Mouse (Mus musculus) thymus, postnatal 14 days (tissue): Measurements from ENCODE around the gene Sin3a.

Source experiments
- DNase-seq: peaks from one replicate; pipeline ENCODE4 v3.0.0; 2021

Gene Sin3a

GRCm38 (mm10) chr9:57071801-57072351 is at the start of gene Sin3a:
Sin3a (plus strand) TSS chr9:57072040.
- DNase-seq, result peak; percentile 82

DNA sequence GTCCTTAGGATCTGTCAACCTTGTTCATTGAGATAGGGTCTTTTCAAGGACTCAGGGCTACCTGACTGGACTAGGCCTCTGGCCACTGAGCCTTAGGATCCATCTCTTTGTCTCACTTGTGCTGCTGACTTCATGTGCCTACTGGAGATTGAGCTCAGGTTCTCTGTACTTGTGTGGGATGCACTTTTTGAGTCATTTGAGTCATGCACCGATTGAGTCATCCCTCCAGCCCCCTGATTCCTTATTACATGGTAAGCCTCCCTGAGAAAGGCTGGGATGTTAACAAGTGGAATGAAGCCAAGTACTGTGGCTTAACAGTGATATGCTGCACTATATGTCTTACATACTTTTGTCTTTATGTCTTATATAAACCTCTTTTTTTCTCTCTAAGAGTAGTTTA is 40.1 kb upstream of the Sin3a start:
- DNase-seq, result no peak

- DNase-seq, result peak; percentile 78
Measured at GRCm38 (mm10) chr9:57056237-57056636, 15.6 kb upstream of the Sin3a start.

- DNase-seq, result no peak
Measured at GRCm38 (mm10) chr9:57064164-57064563, 7.7 kb upstream of the Sin3a start.

DNA sequence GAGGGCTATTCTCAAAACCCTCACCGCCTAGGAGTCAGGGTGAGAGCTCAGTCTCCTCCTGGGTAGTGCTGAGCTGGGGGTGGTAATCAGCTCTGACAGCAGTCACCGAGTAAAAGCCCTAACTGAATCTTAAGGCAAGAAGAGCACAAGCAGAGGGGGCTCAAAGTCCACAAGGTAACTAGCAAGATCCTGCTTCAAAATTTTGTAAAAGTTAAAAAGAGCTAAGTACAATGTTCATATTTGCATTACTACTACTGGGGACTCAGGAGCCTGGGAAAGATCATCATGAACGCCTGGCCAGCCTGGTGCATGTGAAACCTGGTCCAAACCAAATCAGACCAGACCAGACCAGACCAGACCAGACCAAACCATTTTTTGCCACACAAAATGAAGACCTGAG is 3.6 kb upstream of the Sin3a start:
- no peak for DNase-seq

DNA sequence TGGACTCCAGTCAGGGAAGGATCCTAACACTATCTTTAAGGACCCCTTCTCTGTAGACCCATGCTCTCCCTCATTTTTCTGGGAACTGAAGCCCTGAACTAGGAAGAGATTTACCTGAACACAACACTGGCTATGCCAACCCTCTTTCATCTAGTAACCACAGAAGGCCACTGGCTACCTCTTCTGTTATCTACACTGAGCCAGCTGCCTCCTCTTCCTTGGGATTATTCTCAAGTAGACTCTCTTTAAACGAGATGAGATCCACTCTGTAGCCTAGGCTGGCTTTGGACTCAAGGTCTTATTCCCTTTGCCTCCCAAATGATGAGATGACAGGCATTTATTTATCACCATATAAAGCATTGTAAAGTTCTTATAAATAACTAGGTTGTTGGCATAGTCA is 1.6 kb upstream of the Sin3a start:
- DNase-seq, result no peak

DNA sequence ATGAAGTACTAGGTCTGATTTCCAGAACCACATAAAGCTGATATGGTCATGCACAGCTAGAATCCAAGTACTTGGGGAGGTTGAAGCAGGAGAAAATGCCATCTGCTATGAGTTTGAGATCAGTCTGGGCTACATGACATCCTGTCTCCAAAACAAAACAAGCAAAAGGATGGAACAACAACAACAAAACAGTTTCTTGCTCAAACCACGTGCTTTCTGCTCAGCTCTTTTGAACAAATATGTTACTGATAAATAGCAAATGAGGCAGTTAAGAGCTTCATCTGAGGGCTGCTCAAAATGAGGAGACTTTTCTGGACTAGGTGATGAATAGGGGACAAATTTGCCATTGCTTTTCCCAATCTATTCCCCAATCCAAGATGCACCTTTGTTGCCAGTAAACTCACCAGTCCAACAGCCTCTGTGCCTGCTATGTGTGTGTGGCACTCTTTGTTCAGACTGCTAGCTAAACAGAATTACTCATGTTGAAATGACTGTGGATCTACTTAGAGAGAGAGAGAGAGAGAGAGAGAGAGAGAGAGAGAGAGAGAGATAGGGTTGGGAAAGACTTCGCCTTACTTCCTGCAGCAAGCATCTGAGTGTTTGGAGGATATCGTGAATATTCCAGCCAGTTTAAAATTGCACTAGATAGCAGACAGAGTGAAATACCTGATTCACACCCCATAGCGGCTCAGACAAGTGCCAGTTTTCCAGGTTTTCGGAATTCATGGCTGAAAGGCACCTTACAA is 867 bp upstream of the Sin3a start:
- DNase-seq, result no peak

DNA sequence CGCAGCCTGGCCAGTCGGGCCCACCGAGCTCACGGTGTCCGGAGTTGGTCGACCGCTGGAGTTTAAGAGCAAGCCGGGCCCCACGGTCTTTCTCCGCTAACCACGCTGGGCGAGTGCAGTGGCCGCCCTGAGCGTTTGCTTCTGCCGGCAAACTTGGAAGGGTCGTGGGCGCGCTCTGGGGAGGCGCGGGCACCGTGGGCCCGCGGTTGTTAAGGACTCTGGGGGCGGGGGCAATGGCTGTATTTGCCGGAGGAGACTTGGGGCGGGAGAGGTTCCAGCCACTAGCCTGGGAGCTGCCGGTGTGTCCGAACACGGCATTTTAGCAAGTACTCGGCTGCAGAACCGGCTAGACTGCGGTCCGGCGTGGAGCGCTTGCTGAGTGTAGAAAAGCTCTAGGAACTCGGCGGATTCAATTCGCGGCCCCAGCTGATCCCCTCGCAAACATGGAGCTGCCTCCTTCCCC is 717 bp downstream of the Sin3a start:
- DNase-seq, result no peak

DNA sequence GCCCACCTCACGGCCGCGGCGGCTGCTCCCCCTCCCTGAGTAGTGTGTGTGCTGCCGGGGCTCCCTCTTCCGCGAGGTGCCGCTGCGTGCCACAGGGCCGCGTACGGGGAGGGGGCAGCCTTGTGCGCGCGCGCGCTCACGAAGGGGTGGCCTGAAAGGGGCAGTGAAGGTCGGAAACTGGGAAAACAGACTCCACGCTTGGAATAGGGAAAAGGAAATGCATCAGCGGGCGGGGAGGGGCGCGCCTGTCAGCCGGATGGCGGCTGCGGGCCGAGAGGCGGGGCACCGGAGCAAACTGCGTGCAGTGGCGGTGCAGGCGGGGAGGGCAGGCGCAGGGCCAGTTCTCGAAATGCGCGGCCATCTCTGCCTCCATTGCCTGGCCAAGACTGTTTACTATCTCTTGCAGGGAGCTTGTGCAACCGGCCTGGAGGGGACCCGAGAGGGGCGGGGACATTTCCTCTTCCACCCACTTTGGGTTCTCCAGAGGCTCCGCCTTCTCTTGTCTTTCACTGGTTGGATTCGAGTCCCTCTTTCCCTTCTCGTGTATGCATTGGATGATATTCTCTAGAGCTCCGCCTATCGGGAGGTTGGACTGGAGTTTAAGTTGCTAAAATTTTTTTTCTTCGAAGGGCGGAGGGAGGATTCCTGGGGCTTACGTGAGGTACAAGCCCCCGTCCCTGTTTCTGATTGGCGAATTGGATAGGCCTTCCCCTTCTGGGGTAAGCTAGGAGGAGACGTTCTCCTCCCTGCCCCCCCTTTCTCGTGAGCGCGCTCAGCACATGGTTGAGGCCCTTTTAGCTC is 1.3 kb downstream of the Sin3a start:
- peak; percentile 98 for DNase-seq

DNA sequence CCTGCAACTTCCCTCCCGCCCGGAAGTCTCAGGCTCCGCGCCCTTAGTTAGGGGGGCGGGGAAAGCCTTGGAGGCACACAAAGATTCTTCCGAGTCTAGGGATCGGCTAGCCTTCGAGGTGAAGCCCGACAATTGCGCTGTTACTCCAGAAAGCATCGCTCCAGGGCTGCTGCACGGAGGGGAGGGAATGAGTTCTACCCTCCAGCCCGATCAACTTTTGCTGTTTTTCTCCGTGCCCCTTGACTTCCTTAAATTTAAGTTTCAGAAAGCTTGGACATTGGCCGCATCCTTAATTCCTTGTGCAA is 1.9 kb downstream of the Sin3a start:
- DNase-seq, result no peak

DNA sequence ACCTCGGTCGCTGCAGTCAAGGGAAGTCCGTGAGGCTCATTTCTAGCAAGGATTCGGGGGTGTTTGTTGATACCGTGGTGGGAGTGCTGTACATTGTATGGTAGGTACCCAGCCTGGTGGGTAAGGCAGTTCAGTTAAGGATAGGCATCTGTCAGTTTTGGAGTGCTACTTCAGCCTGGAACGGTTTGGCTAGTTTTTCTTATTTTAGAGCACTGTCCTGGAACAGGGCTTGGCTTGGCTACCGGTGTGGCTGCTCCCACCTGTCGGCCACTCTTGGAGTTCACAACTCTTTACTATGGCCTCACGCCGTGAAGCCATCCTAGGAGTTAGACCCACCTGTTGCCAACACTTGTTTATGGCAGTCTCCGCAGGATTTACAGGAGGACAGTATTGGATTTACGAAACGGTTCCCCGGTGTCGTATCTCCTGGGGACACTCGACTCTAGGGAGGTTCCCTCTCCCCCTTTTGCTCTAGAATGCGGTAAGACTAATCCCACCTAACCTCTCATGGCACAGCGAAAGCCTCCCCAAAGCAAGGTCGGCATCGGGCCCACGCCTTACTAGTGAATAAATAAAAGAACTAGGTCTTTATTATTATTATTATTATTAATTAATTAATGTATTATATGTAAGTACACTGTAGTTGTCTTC is 2.5 kb downstream of the Sin3a start:
- peak; percentile 56 for DNase-seq

DNA sequence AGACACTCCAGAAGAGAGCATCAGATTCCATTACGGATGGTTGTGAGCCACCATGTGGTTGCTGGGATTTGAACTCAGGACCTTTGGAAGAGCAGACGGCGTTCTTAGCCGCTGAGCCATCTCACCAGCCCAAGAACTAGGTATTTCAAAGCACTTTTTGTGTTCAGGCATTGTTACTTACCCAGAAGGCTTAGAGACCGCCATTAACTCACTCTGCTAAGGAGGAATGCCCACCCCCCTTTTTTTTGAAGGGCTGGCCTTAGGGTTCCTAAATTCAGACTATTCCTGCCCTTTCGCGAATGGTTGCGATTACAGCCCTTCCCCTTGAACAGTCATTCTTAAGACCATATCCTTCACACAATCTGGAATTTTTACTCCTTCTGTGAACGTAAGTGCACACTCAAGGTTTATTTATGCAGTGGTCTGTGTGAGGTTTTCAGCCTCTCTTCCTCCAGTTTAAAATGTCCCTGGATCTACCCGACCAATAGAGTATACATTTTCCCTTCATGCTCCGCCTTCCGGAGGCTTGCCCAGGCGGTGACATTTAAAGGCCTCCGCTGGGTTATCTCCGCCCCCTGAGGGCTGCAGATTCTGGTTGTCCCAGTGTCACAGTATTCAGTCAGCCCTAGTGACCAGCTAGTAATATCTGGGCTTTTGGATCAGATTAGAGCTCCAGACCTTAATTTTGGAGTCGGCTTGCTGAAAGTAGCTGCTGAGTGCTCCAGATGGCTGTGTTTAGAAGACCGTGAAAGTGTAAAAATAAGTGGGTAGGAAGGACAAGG is 3.2 kb downstream of the Sin3a start:
- DNase-seq, result peak; percentile 76

- peak; percentile 99 for DNase-seq
Measured at GRCm38 (mm10) chr9:57075681-57076381, 4.0 kb downstream of the Sin3a start.

DNA sequence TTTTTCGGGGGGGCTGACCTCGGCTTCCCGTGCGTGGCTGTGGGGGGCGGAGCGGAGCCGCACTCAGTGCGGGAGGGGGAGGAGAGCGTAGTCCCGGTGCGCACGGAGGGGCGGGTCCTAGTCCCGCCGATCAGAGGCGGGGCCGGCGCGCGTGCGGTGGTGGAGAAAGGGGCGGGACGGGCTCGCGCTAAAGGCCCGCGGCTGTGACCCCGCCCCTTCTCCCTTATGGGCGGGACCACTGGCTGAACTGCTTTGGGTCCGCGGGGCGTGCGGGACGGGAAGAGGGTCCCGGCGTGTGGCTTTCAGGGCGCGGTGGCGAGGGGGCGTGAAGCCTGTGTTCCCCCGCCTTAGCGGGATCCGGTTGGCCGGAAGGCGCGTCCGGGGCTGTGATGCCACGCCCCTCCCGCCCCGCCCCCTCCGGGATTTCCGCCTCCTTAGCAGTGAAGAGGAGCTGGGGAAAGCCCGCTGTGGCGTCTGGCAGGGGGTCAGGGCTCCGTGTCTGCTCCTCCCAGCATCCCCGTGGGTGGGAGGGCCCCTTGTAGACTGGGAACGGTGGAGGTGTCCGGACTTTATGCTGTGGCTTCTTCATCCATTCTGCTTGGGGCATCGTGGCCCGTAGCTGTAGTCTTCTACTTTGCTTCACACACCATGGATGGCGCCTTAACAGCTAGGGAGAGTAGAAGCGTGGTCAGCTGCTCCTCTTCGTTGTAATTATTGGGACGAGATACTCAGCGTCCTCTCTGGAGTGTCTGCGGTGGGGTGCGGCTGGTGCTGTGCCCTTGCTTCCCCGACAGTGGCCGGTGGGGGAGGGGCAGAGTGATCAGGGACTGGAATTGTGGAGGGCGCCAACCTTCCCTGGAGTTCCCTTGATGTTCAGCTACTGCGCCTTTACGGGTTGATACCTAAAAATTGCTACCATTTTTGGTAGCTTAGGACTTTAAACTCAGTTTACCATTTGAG is 5.1 kb downstream of the Sin3a start:
- peak; percentile 89 for DNase-seq

- DNase-seq, result no peak
Measured at GRCm38 (mm10) chr9:57082236-57082635, 10.4 kb downstream of the Sin3a start.

GRCm38 (mm10) chr9:57117261-57117755 is 45.5 kb downstream of the Sin3a start:
- DNase-seq, result no peak

GRCm38 (mm10) chr9:57129641-57130040 is 57.8 kb downstream of the Sin3a start:
- no peak for DNase-seq

DNA sequence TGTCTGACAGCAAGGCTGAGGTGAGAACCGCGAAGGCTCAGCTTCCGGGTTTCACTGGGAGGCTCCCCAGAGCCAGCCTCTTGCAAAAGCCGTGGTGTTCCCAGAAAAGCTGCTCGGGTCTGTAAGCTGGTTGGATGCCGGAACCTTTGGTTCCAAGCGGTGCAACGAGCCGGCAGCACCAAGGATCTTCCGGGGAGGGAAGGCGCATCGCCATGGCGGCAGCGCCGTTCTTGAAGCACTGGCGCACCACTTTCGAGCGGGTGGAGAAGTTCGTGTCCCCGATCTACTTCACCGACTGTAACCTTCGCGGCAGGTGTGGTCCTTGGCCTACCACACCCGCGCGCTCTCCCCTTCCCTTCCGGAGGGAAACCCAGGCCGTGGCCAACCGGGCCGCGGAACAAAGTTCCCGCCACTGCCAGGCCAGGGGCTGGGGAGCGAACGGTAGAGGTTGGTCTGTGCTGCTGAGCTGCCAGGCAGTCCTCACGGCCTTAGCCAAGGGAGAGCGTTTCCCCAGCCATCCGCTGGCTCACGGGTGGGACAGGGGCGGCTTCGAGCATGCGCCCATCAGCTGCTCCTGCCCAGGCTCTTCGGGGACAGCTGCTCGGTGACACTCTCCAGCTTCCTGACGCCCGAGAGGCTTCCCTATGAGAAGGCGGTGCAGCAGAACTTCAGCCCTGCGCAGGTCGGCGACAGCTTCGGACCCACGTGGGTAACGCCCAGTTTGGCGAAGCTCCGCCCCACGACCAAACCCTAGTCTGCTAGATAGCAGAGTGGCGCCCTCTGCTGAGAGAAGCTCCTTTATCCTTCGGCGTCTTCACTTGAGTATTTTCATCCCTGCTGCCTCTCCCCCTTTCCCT is 59.0 kb downstream of the Sin3a start, which contains the start of gene Man2c1:
Gene Man2c1 (plus strand): TSS at position 114 of the 857 bp plus-strand sequence.
- DNase-seq, result peak; percentile 96

DNA sequence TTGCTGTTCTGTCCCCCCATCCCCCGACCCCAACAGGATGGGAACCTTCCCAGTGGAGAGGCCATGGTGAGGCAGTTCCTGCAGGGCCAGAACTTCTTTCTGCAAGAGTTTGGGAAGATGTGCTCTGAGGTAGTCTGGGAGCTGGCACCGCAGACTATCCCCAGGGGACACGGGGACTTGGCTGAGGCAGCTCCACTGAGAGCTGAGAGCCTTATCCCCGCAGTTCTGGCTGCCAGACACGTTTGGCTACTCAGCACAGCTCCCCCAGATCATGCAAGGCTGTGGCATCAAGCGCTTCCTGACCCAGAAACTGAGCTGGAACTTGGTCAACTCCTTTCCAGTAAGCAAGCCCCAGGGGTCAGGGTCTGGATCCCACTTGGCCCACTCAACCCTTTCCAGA is 65.4 kb downstream of the Sin3a start:
- no peak for DNase-seq

GRCm38 (mm10) chr9:57137777-57138176 is 65.9 kb downstream of the Sin3a start:
- DNase-seq, result no peak
